Mouse (Mus musculus) ES-Bruce4 (cell line): Measurements from ENCODE around the gene Men1. TPM values are rescaled to one million over a fixed set of nuclear protein-coding genes. Genes with fewer than 3 reads are reported as not detected.

ENCODE experiments used
- H3K27ac ChIP-seq: 2 replicates; pipeline ENCODE4 v1.5.1; 2012; ENCODE audit warnings: low read length, inconsistent platforms; ENCODE audit not compliant: insufficient read depth
- H3K27me3 ChIP-seq: 2 replicates; pipeline ENCODE4 v1.6.1; 2012; ENCODE audit warnings: mild to moderate bottlenecking, low read length, inconsistent platforms; ENCODE audit not compliant: control insufficient read depth, poor library complexity, insufficient read depth, severe bottlenecking
- H3K36me3 ChIP-seq: 2 replicates; pipeline ENCODE4 v1.6.1; 2012; ENCODE audit warnings: inconsistent platforms, mild to moderate bottlenecking, low read length, moderate library complexity; ENCODE audit not compliant: control insufficient read depth, poor library complexity, insufficient read depth, severe bottlenecking
- H3K4me1 ChIP-seq: one replicate; pipeline ENCODE4 v1.8.1; 2011; ENCODE audit warnings: low read length; ENCODE audit not compliant: control insufficient read depth, insufficient read depth
- H3K4me3 ChIP-seq: 2 replicates; pipeline ENCODE4 v1.5.1; 2011; ENCODE audit warnings: low read depth, mild to moderate bottlenecking, low read length
- H3K9ac ChIP-seq: 2 replicates; pipeline ENCODE4 v1.6.1; 2012; ENCODE audit warnings: low read depth, mild to moderate bottlenecking, inconsistent platforms; ENCODE audit not compliant: poor library complexity, severe bottlenecking
- H3K9me3 ChIP-seq: replicated peaks from 2 replicates; pipeline ENCODE4 v1.6.1; 2012; ENCODE audit warnings: mild to moderate bottlenecking, low read length, inconsistent platforms; ENCODE audit not compliant: control insufficient read depth, poor library complexity, insufficient read depth, severe bottlenecking
- CTCF ChIP-seq: IDR thresholded peaks from one replicate; pipeline ENCODE4 v1.8.1; 2011; ENCODE audit warnings: low read depth, low read length
- EP300 ChIP-seq: IDR thresholded peaks from 2 replicates; pipeline ENCODE4 v1.6.1; 2011; ENCODE audit warnings: low read depth, low read length; ENCODE audit not compliant: insufficient read depth
- POLR2A ChIP-seq: IDR thresholded peaks from one replicate; pipeline ENCODE4 v1.8.1; 2011; ENCODE audit warnings: low read length; ENCODE audit not compliant: insufficient read depth
- polyA plus RNA-seq: library from polyadenylated mRNA; stranded (reverse); fragments of >200 nt; gene quantifications from 2 replicates; pipeline ENCODE4 v1.2.4, GENCODE M21; 2011; ENCODE audit warnings: low read depth; ENCODE audit not compliant: missing spikeins, insufficient read depth, insufficient read length

Gene Men1
- polyA plus RNA-seq, 1 experiment: 40.5 TPM

GRCm38 (mm10) chr19:6351431-6352106 lies 16.8 kb downstream of the Men1 start:
- H3K36me3 ChIP-seq: no peaks in the 10 kb centered on the region
- no peak overlapping the region for H3K27ac ChIP-seq
- TF ChIP-seq CTCF (no peak), EP300 (no peak)

GRCm38 (mm10) chr19:6352107-6352505 lies 17.3 kb downstream of the Men1 start:
- Histone ChIP-seq H3K4me1 (no peaks in the 10 kb centered on the region), H3K9me3 (no peaks in the 10 kb centered on the region), H3K27me3 (no peaks in the 10 kb centered on the region), H3K27ac (no peak overlapping the region), H3K36me3 (no peaks in the 10 kb centered on the region), H3K4me3 (no peak overlapping the region), H3K9ac (no peak overlapping the region)
- no peak for TF ChIP-seq POLR2A
- no peak for TF ChIP-seq CTCF
- TF ChIP-seq EP300: no peak

More at GRCm38 (mm10) chr19:6351431-6352106, 16.8 kb downstream of the Men1 start:
- no peak overlapping the region for H3K9ac ChIP-seq
- H3K4me1 ChIP-seq: no peaks in the 10 kb centered on the region
- H3K4me3 ChIP-seq: no peak overlapping the region
- no peaks in the 10 kb centered on the region for H3K9me3 ChIP-seq
- H3K27me3 ChIP-seq: no peaks in the 10 kb centered on the region

- Histone ChIP-seq H3K36me3 (no peaks in the 10 kb centered on the region), H3K9ac (no peak overlapping the region), H3K4me1 (no peaks in the 10 kb centered on the region), H3K4me3 (no peak overlapping the region), H3K9me3 (no peaks in the 10 kb centered on the region), H3K27ac (no peak overlapping the region), H3K27me3 (no peaks in the 10 kb centered on the region)
- no peak for TF ChIP-seq EP300
- TF ChIP-seq POLR2A: no peak
- no peak for TF ChIP-seq CTCF
Measured at GRCm38 (mm10) chr19:6354030-6354429, 19.3 kb downstream of the Men1 start.

GRCm38 (mm10) chr19:6361291-6361690 lies 26.5 kb downstream of the Men1 start:
- Histone ChIP-seq H3K27me3 (no peaks in the 10 kb centered on the region), H3K4me1 (no peaks in the 10 kb centered on the region), H3K4me3 (no peak overlapping the region), H3K36me3 (peaks cover 18% of the 10 kb centered on the region), H3K9me3 (no peaks in the 10 kb centered on the region), H3K9ac (no peak overlapping the region), H3K27ac (no peak overlapping the region)
- no peak for TF ChIP-seq POLR2A
- no peak for TF ChIP-seq CTCF
- no peak for TF ChIP-seq EP300

- TF ChIP-seq POLR2A (no peak), CTCF (no peak), EP300 (no peak)
- Histone ChIP-seq H3K36me3 (peaks cover 34% of the 10 kb centered on the region), H3K4me3 (peak overlapping the region; percentile 53), H3K27me3 (no peaks in the 10 kb centered on the region), H3K27ac (peak overlapping the region; percentile 14; the same call in 1 of the 2 replicates), H3K9ac (peak overlapping the region; percentile 36), H3K4me1 (no peaks in the 10 kb centered on the region), H3K9me3 (no peaks in the 10 kb centered on the region)
Measured at GRCm38 (mm10) chr19:6363091-6363410, 28.3 kb downstream of the Men1 start.

- Histone ChIP-seq H3K4me3 (peak within 1 kb of the TSS; percentile 82), H3K27me3 (no peaks in the 10 kb centered on the region), H3K9me3 (no peaks in the 10 kb centered on the region), H3K36me3 (peaks cover 40% of the 10 kb centered on the region), H3K9ac (peak within 1 kb of the TSS; percentile 95), H3K4me1 (no peaks in the 10 kb centered on the region), H3K27ac (peak within 1 kb of the TSS; percentile 78)
- TF ChIP-seq POLR2A (no peak), CTCF (no peak), EP300 (no peak)
Measured at GRCm38 (mm10) chr19:6363411-6364240, 28.8 kb downstream of the Men1 start, which contains the start of gene Sf1. Sf1 (plus strand) TSS chr19:6363690.
